Mouse (Mus musculus) heart, adult 11 months (tissue): ENCODE results near the gene Morn2.
A peak's percentile ranks its signal among the peaks of the same experiment; 100 is the strongest.

Experiments
- DNase-seq: peaks from one replicate; pipeline ENCODE4 v3.0.0; 2022

Gene Morn2

GRCm38 (mm10) chr17:80290074-80290657, at the start of gene Morn2, which contains the start of gene Dhx57:
TSS of gene Morn2 (plus strand) at chr17:80290203.
TSS of gene Dhx57 (minus strand) at chr17:80290476.
- DNase-seq = peak; percentile 100

- DNase-seq = no peak
Observed at GRCm38 (mm10) chr17:80241594-80241993, 48.4 kb upstream of the Morn2 start.

- DNase-seq = no peak
Observed at GRCm38 (mm10) chr17:80243116-80243515, 46.9 kb upstream of the Morn2 start.

- peak; percentile 93 for DNase-seq
Observed at GRCm38 (mm10) chr17:80252757-80253525, 37.1 kb upstream of the Morn2 start.

GRCm38 (mm10) chr17:80254421-80254820, 35.6 kb upstream of the Morn2 start:
- no peak for DNase-seq

- peak; percentile 98 for DNase-seq
Observed at GRCm38 (mm10) chr17:80255208-80255607, 34.8 kb upstream of the Morn2 start.

GRCm38 (mm10) chr17:80267065-80267464, 22.9 kb upstream of the Morn2 start:
- DNase-seq = peak; percentile 76

GRCm38 (mm10) chr17:80268151-80268550, 21.9 kb upstream of the Morn2 start:
- DNase-seq = peak; percentile 63

- DNase-seq = peak; percentile 55
Observed at GRCm38 (mm10) chr17:80270622-80271021, 19.4 kb upstream of the Morn2 start.

- no peak for DNase-seq
Observed at GRCm38 (mm10) chr17:80278255-80278654, 11.7 kb upstream of the Morn2 start.

GRCm38 (mm10) chr17:80279340-80280070, 10.5 kb upstream of the Morn2 start:
- peak; percentile 66 for DNase-seq

- peak; percentile 90 for DNase-seq
Observed at GRCm38 (mm10) chr17:80284446-80284845, 5.6 kb upstream of the Morn2 start.

GRCm38 (mm10) chr17:80288012-80288411, 2.0 kb upstream of the Morn2 start:
- DNase-seq = peak; percentile 65

- no peak for DNase-seq
Observed at GRCm38 (mm10) chr17:80289280-80290073, 526 bp upstream of the Morn2 start.

- peak; percentile 78 for DNase-seq
Observed at GRCm38 (mm10) chr17:80291148-80291547, 1.1 kb downstream of the Morn2 start.

GRCm38 (mm10) chr17:80295258-80295657, 5.3 kb downstream of the Morn2 start:
- DNase-seq = peak; percentile 63

GRCm38 (mm10) chr17:80298844-80299243, 8.8 kb downstream of the Morn2 start:
- peak; percentile 28 for DNase-seq

GRCm38 (mm10) chr17:80307251-80307650, 17.2 kb downstream of the Morn2 start, which contains the start of gene Arhgef33:
TSS of gene Arhgef33 (plus strand) at chr17:80307407.
- peak; percentile 9 for DNase-seq

GRCm38 (mm10) chr17:80311761-80312160, 21.8 kb downstream of the Morn2 start:
- DNase-seq = peak; percentile 55

GRCm38 (mm10) chr17:80312405-80312804, 22.4 kb downstream of the Morn2 start:
- DNase-seq = peak; percentile 77

GRCm38 (mm10) chr17:80322228-80322627, 32.2 kb downstream of the Morn2 start:
- peak; percentile 77 for DNase-seq

GRCm38 (mm10) chr17:80323015-80323414, 33.0 kb downstream of the Morn2 start:
- peak; percentile 34 for DNase-seq

- no peak for DNase-seq
Observed at GRCm38 (mm10) chr17:80323658-80324057, 33.7 kb downstream of the Morn2 start.
